Mouse (Mus musculus) liver, postnatal 0 days (tissue): ENCODE results near the gene Spsb4. TPM values are rescaled to one million over a fixed set of nuclear protein-coding genes. Genes with fewer than 3 reads are reported as not detected.

ENCODE experiments used
- ATAC-seq: fragments of 200-750 bp; cut with Nextera tagmentation; 2 replicates; pipeline ENCODE4 v1.8.0; 2017; ENCODE audit warnings: mild to moderate bottlenecking, moderate library complexity
- DNase-seq: peaks from one replicate; pipeline ENCODE4 v3.0.0-alpha.2; 2016
- H3K27ac ChIP-seq: fragments of 300-500 bp; sonication (generic); 2 replicates; pipeline ENCODE4 v1.5.1; 2014; ENCODE audit warnings: antibody characterized with exemption, moderate library complexity, mild to moderate bottlenecking, low read depth
- H3K27me3 ChIP-seq: fragments of 300-500 bp; sonication (generic); 2 replicates; pipeline ENCODE4 v1.6.1; 2014; ENCODE audit warnings: low read length, control low read depth, mixed read lengths; ENCODE audit not compliant: insufficient read depth
- H3K36me3 ChIP-seq: fragments of 300-500 bp; sonication (generic); replicated peaks from 2 replicates; pipeline ENCODE4 v1.6.1; 2014; ENCODE audit warnings: mild to moderate bottlenecking, control low read depth, low read length, moderate library complexity, mixed read lengths; ENCODE audit not compliant: insufficient read depth
- H3K4me1 ChIP-seq: fragments of 300-500 bp; sonication (generic); 2 replicates; pipeline ENCODE4 v1.6.1; 2014; ENCODE audit warnings: antibody characterized with exemption, mild to moderate bottlenecking, control low read depth; ENCODE audit not compliant: insufficient read depth
- H3K4me2 ChIP-seq: fragments of 300-500 bp; sonication (generic); 2 replicates; pipeline ENCODE4 v1.6.1; 2014; ENCODE audit warnings: low read depth, mild to moderate bottlenecking, low read length, moderate library complexity, mixed read lengths
- H3K4me3 ChIP-seq: fragments of 300-500 bp; sonication (generic); 2 replicates; pipeline ENCODE4 v1.5.1; 2014; ENCODE audit warnings: low read depth, low read length
- H3K9ac ChIP-seq: fragments of 300-500 bp; sonication (generic); replicated peaks from 2 replicates; pipeline ENCODE4 v1.6.1; 2014; ENCODE audit warnings: mild to moderate bottlenecking, moderate library complexity
- H3K9me3 ChIP-seq: fragments of 300-500 bp; sonication (generic); 2 replicates; pipeline ENCODE4 v1.6.1; 2016; ENCODE audit warnings: mild to moderate bottlenecking, control low read depth, low read length, mixed read lengths
- CTCF ChIP-seq: sonication (generic); IDR thresholded peaks from 2 replicates; pipeline ENCODE4 v1.5.1; 2016; ENCODE audit warnings: antibody characterized with exemption, low read depth
- EP300 ChIP-seq: IDR thresholded peaks from 2 replicates; pipeline ENCODE4 v1.6.1; 2016; ENCODE audit warnings: antibody characterized with exemption, low read depth, mild to moderate bottlenecking
- WGBS: fragments of 180-500 bp; shearing (Covaris S2); extraction: QIAGEN DNeasy Blood & Tissue Kit; methylation state at CpG from one replicate; pipeline ENCODE4 v1.1.7; 2014; ENCODE audit not compliant: insufficient replicate concordance; 5-methylcytosine and 5-hydroxymethylcytosine counted together
- polyA plus RNA-seq: library from polyadenylated mRNA; unstranded; fragments of >200 nt; fragmentation: Nextera tagmentation; extraction: Ambion mirVana; gene quantifications from 2 replicates; pipeline ENCODE4 v1.2.1, GENCODE M21; 2015

The Spsb4 gene
- polyA plus RNA-seq, 1 experiment from 2014 or later: 0.99 TPM

GRCm38 (mm10) chr9:97036656-97037055, 18.0 kb upstream of the Spsb4 start:
- Histone ChIP-seq H3K27me3 (no peaks in the 10 kb centered on the region), H3K4me1 (no peaks in the 10 kb centered on the region), H3K4me3 (no peak overlapping the region), H3K36me3 (no peaks in the 10 kb centered on the region), H3K27ac (no peak overlapping the region), H3K4me2 (no peak overlapping the region), H3K9ac (no peak overlapping the region), H3K9me3 (no peaks in the 10 kb centered on the region)
- 83% methylated on average over 7 of the region's 7 CpGs for WGBS
- no peak for TF ChIP-seq CTCF
- TF ChIP-seq EP300: no peak
- DNase-seq (no peak), ATAC-seq (no peak)

GRCm38 (mm10) chr9:97027361-97027760, 8.7 kb upstream of the Spsb4 start:
- TF ChIP-seq EP300: no peak
- TF ChIP-seq CTCF: no peak
- 65% methylated on average over 12 of the region's 12 CpGs for WGBS
- no peak overlapping the region for H3K27ac ChIP-seq
- H3K4me1 ChIP-seq: no peaks in the 10 kb centered on the region
- no peak overlapping the region for H3K9ac ChIP-seq
- no peak for ATAC-seq
- H3K27me3 ChIP-seq: peaks cover 11% of the 10 kb centered on the region; the same call in 1 of the 2 replicates
- DNase-seq: no peak
- no peak overlapping the region for H3K4me2 ChIP-seq
- no peaks in the 10 kb centered on the region for H3K36me3 ChIP-seq
- H3K4me3 ChIP-seq: no peak overlapping the region
- H3K9me3 ChIP-seq: no peaks in the 10 kb centered on the region

DNA sequence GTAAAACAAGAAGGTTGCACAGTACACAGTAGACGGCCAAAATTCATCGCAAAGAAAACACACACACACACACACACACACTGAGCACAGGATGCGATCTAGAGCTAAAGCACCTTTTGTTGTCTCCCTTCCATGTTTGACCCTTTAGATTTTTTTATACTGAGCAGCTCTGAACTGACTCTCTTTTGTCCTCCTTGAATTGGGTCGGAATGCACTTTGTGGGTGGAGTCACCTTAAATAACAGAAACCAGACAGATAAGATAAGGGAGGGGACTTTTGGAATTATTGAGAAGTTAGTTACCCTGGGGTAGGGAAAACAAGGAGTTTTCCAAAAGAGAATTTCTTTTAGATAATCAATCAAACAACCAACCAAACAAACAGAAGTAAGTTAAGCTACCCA, 7.4 kb upstream of the Spsb4 start:
- Histone ChIP-seq H3K4me1 (no peaks in the 10 kb centered on the region), H3K36me3 (no peaks in the 10 kb centered on the region), H3K9ac (no peak overlapping the region), H3K4me2 (no peak overlapping the region), H3K4me3 (no peak overlapping the region), H3K27ac (no peak overlapping the region), H3K9me3 (no peaks in the 10 kb centered on the region), H3K27me3 (peaks cover 11% of the 10 kb centered on the region; the same call in 1 of the 2 replicates)
- no peak for ATAC-seq
- whole genome bisulfite sequencing: 79% methylated on average over 4 of the region's 4 CpGs
- no peak for TF ChIP-seq CTCF
- no peak for TF ChIP-seq EP300
- DNase-seq: no peak

DNA sequence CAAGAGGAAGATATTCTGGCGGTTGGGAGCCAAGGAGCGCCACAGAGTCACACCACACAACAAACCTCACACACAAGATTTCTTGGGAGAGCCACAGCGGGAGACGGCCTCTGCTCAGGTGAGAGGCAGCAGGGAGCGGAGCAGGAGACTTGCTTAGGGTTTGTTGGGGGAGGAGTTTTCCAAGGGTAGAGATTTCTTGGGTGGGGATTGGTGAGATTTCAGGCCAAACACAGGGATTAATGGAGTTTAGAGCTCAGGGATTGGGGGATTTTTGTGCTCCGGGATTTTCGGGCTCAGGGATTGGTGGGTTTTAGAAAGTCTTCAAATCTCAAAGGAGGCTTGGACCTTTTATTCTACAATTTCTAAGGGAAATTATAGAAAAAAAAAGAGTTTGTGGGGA, 5.8 kb upstream of the Spsb4 start:
- no peaks in the 10 kb centered on the region for H3K4me1 ChIP-seq
- no peak overlapping the region for H3K4me2 ChIP-seq
- WGBS: 71% methylated on average over 7 of the region's 7 CpGs
- DNase-seq (no peak), ATAC-seq (no peak)
- H3K9ac ChIP-seq: no peak overlapping the region
- H3K27me3 ChIP-seq: peaks cover 19% of the 10 kb centered on the region; the same call in 1 of the 2 replicates
- no peak for TF ChIP-seq EP300
- no peak for TF ChIP-seq CTCF
- no peak overlapping the region for H3K27ac ChIP-seq
- no peaks in the 10 kb centered on the region for H3K36me3 ChIP-seq
- no peak overlapping the region for H3K4me3 ChIP-seq
- H3K9me3 ChIP-seq: no peaks in the 10 kb centered on the region

GRCm38 (mm10) chr9:97022948-97023347, 4.3 kb upstream of the Spsb4 start:
- Histone ChIP-seq H3K9ac (no peak overlapping the region), H3K9me3 (no peaks in the 10 kb centered on the region), H3K4me3 (no peak overlapping the region), H3K4me1 (peaks cover 6% of the 10 kb centered on the region), H3K27ac (no peak overlapping the region), H3K4me2 (no peak overlapping the region), H3K36me3 (no peaks in the 10 kb centered on the region), H3K27me3 (peaks cover 30% of the 10 kb centered on the region)
- ATAC-seq (no peak), DNase-seq (no peak)
- TF ChIP-seq EP300: no peak
- TF ChIP-seq CTCF: no peak
- 81% methylated on average over 4 of the region's 4 CpGs for WGBS

GRCm38 (mm10) chr9:97022371-97022770, 3.7 kb upstream of the Spsb4 start:
- TF ChIP-seq EP300 (no peak), CTCF (no peak)
- 73% methylated on average over 5 of the region's 5 CpGs for WGBS
- ATAC-seq (no peak), DNase-seq (no peak)
- H3K9ac ChIP-seq: no peak overlapping the region
- no peak overlapping the region for H3K4me2 ChIP-seq
- H3K4me1 ChIP-seq: peaks cover 12% of the 10 kb centered on the region
- no peak overlapping the region for H3K4me3 ChIP-seq
- no peaks in the 10 kb centered on the region for H3K9me3 ChIP-seq
- peaks cover 34% of the 10 kb centered on the region for H3K27me3 ChIP-seq
- H3K27ac ChIP-seq: no peak overlapping the region
- H3K36me3 ChIP-seq: no peaks in the 10 kb centered on the region

GRCm38 (mm10) chr9:97020152-97020551, 1.5 kb upstream of the Spsb4 start:
- Histone ChIP-seq H3K4me1 (peaks cover 12% of the 10 kb centered on the region), H3K9ac (no peak overlapping the region), H3K4me2 (no peak overlapping the region), H3K27ac (no peak overlapping the region), H3K9me3 (no peaks in the 10 kb centered on the region), H3K27me3 (peaks cover 40% of the 10 kb centered on the region), H3K4me3 (no peak overlapping the region), H3K36me3 (no peaks in the 10 kb centered on the region)
- DNase-seq (no peak), ATAC-seq (no peak)
- 42% methylated on average over 8 of the region's 8 CpGs for WGBS
- no peak for TF ChIP-seq CTCF
- TF ChIP-seq EP300: no peak
